Mouse (Mus musculus) kidney, adult 8-10 months (tissue): ENCODE results near the gene Ppp4r1.

Experiments
- DNase-seq, 2 experiments: peaks; one replicate each; pipeline ENCODE4 v3.0.0; 2022

Ppp4r1 gene

GRCm38 (mm10) chr17:65782551-65783141, at the start of gene Ppp4r1:
TSS of gene Ppp4r1 (plus strand) at chr17:65782573.
- DNase-seq = peak; percentile 75 to 83

- DNase-seq = no peak
Observed at GRCm38 (mm10) chr17:65732666-65733065, 49.7 kb upstream of the Ppp4r1 start.

GRCm38 (mm10) chr17:65735088-65735487, 47.3 kb upstream of the Ppp4r1 start:
- no peak for DNase-seq

GRCm38 (mm10) chr17:65737175-65737574, 45.2 kb upstream of the Ppp4r1 start:
- DNase-seq = no peak

GRCm38 (mm10) chr17:65737622-65738021, 44.8 kb upstream of the Ppp4r1 start:
- DNase-seq = peak; percentile 17 to 25

- DNase-seq = no peak
Observed at GRCm38 (mm10) chr17:65739874-65740725, 42.3 kb upstream of the Ppp4r1 start.

- DNase-seq = no peak
Observed at GRCm38 (mm10) chr17:65741565-65741964, 40.8 kb upstream of the Ppp4r1 start.

GRCm38 (mm10) chr17:65742245-65742905, 40.0 kb upstream of the Ppp4r1 start:
- DNase-seq = no peak

- DNase-seq = peak in 1 of 2 experiments; percentile 39
Observed at GRCm38 (mm10) chr17:65742969-65743368, 39.4 kb upstream of the Ppp4r1 start.

- DNase-seq = no peak
Observed at GRCm38 (mm10) chr17:65743664-65744330, 38.6 kb upstream of the Ppp4r1 start.

GRCm38 (mm10) chr17:65746314-65746713, 36.1 kb upstream of the Ppp4r1 start:
- DNase-seq = no peak

- no peak for DNase-seq
Observed at GRCm38 (mm10) chr17:65748997-65749396, 33.4 kb upstream of the Ppp4r1 start.

- DNase-seq = no peak
Observed at GRCm38 (mm10) chr17:65749803-65750202, 32.6 kb upstream of the Ppp4r1 start.

GRCm38 (mm10) chr17:65750301-65750700, 32.1 kb upstream of the Ppp4r1 start:
- no peak for DNase-seq

- DNase-seq = no peak
Observed at GRCm38 (mm10) chr17:65753130-65753529, 29.2 kb upstream of the Ppp4r1 start.

GRCm38 (mm10) chr17:65755857-65756256, 26.5 kb upstream of the Ppp4r1 start:
- no peak for DNase-seq

- DNase-seq = no peak
Observed at GRCm38 (mm10) chr17:65757150-65757549, 25.2 kb upstream of the Ppp4r1 start.

- no peak for DNase-seq
Observed at GRCm38 (mm10) chr17:65763221-65763620, 19.2 kb upstream of the Ppp4r1 start.

GRCm38 (mm10) chr17:65768486-65768885, 13.9 kb upstream of the Ppp4r1 start:
- no peak for DNase-seq

- DNase-seq = no peak
Observed at GRCm38 (mm10) chr17:65770982-65771915, 11.1 kb upstream of the Ppp4r1 start.

- DNase-seq = peak; percentile 77 to 84
Observed at GRCm38 (mm10) chr17:65771951-65772934, 10.1 kb upstream of the Ppp4r1 start, which contains the start of gene Rab31. TSS of gene Rab31 (minus strand) at chr17:65772752.
